Mouse (Mus musculus): ENCODE measurements at regions not wholly inside any gene's neighbourhood (a gene's known extent, or its start where the extent isn't known, plus 50 kb on each side); places are given as distances from the start of the nearest gene placed in this dataset.

GRCm38 (mm10) chr8:92732229-92732628, 58.1 kb downstream of the Irx6 start:
- H3K36me3 ChIP-seq (ENCODE audit: control insufficient read depth, insufficient read depth): no peaks in the 10 kb centered on the region
- H3K27me3 ChIP-seq (ENCODE audit: control insufficient read depth, insufficient read depth, low read depth, low read length): no peaks in the 10 kb centered on the region
- no peaks in the 10 kb centered on the region for H3K4me1 ChIP-seq (ENCODE audit: control insufficient read depth, low read depth, low read length)
- no peaks in the 10 kb centered on the region for H3K9me3 ChIP-seq (replicated peaks; ENCODE audit: control insufficient read depth, low read length)
- no peak overlapping the region for H3K4me2 ChIP-seq (ENCODE audit: low read depth, low read length)
- no peak for ATAC-seq (ENCODE audit: low read depth)
- no peak overlapping the region for H3K27ac ChIP-seq (ENCODE audit: low read length)
- no peak overlapping the region for H3K9ac ChIP-seq (ENCODE audit: low read depth, low read length)
- WGBS (ENCODE audit: insufficient replicate concordance): 65% methylated on average over 9 of the region's 9 CpGs
- no peak overlapping the region for H3K4me3 ChIP-seq (ENCODE audit: low read depth, low read length)

DNA sequence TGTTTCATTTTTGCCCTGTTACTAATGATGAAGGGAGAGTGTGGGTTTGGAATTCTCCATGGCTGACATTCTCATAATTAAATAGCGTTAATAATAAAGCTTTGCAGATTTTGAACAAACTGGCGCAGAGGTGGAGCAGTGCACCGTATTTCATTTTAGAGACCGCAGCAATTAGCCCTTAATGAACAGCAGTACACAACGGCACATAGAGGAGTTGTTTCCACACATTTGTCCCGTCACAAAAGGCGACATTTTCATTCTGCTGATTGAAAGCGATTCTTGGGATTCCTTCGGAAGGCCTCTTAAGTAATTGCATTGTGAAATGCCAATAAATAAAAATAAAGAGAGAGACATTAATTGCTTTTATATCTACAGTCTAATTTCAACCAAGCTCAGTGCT, 61.6 kb downstream of the Irx6 start:
- H3K27ac ChIP-seq (ENCODE audit: low read length): no peak overlapping the region
- ATAC-seq (ENCODE audit: low read depth): no peak
- no peaks in the 10 kb centered on the region for H3K36me3 ChIP-seq (ENCODE audit: control insufficient read depth, insufficient read depth)
- no peaks in the 10 kb centered on the region for H3K4me1 ChIP-seq (ENCODE audit: control insufficient read depth, low read depth, low read length)
- H3K9me3 ChIP-seq (replicated peaks; ENCODE audit: control insufficient read depth, low read length): no peaks in the 10 kb centered on the region
- H3K4me2 ChIP-seq (ENCODE audit: low read depth, low read length): no peak overlapping the region
- no peaks in the 10 kb centered on the region for H3K27me3 ChIP-seq (ENCODE audit: control insufficient read depth, insufficient read depth, low read depth, low read length)
- H3K4me3 ChIP-seq (ENCODE audit: low read depth, low read length): no peak overlapping the region
- H3K9ac ChIP-seq (ENCODE audit: low read depth, low read length): no peak overlapping the region
- 66% methylated on average over 9 of the region's 9 CpGs for WGBS (ENCODE audit: insufficient replicate concordance)

GRCm38 (mm10) chr8:92738080-92738479, 64.0 kb downstream of the Irx6 start:
- Histone ChIP-seq H3K9ac (ENCODE audit: low read depth, low read length) (no peak overlapping the region), H3K27me3 (ENCODE audit: control insufficient read depth, insufficient read depth, low read depth, low read length) (no peaks in the 10 kb centered on the region), H3K4me3 (ENCODE audit: low read depth, low read length) (no peak overlapping the region), H3K27ac (ENCODE audit: low read length) (no peak overlapping the region), H3K9me3 (replicated peaks; ENCODE audit: control insufficient read depth, low read length) (no peaks in the 10 kb centered on the region), H3K36me3 (ENCODE audit: control insufficient read depth, insufficient read depth) (no peaks in the 10 kb centered on the region), H3K4me2 (ENCODE audit: low read depth, low read length) (no peak overlapping the region), H3K4me1 (ENCODE audit: control insufficient read depth, low read depth, low read length) (no peaks in the 10 kb centered on the region)
- no peak for ATAC-seq (ENCODE audit: low read depth)
- 57% methylated on average over 1 of the region's 1 CpGs for WGBS (ENCODE audit: insufficient replicate concordance)

DNA sequence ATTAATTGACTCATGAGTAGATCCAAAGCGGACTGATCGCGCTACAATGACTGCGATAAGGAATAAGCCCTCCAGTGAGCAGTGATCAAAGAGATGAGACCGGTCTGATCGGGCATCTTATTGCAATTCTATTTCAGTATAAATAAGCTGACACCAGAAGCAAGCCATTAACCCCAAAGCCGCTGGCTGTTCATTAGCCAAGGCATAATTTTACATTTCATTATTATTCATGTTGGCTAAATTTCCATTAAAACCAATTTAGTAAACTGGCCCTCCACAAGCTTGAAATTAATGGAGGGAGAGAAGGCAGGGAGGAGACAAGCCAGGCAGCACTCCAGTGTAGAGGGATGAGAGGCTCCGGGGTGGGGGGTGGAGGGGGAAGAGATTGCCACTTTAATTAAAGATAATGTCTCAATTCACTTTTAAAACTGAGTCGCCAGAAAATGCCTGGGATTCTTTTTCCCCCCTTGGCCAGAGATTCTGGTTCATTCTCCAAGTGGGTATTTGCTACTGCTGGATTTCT, 66.3 kb downstream of the Irx6 start:
- Histone ChIP-seq H3K9me3 (replicated peaks; ENCODE audit: control insufficient read depth, low read length) (no peaks in the 10 kb centered on the region), H3K4me2 (ENCODE audit: low read depth, low read length) (no peak overlapping the region), H3K9ac (ENCODE audit: low read depth, low read length) (no peak overlapping the region), H3K27me3 (ENCODE audit: control insufficient read depth, insufficient read depth, low read depth, low read length) (no peaks in the 10 kb centered on the region), H3K36me3 (ENCODE audit: control insufficient read depth, insufficient read depth) (no peaks in the 10 kb centered on the region), H3K4me3 (ENCODE audit: low read depth, low read length) (no peak overlapping the region), H3K27ac (ENCODE audit: low read length) (no peak overlapping the region), H3K4me1 (ENCODE audit: control insufficient read depth, low read depth, low read length) (no peaks in the 10 kb centered on the region)
- no peak for ATAC-seq (ENCODE audit: low read depth)
- 62% methylated on average over 9 of the region's 9 CpGs for whole genome bisulfite sequencing (ENCODE audit: insufficient replicate concordance)

- WGBS (ENCODE audit: insufficient replicate concordance): 53% methylated on average over 3 of the region's 3 CpGs
- no peak overlapping the region for H3K4me2 ChIP-seq (ENCODE audit: low read depth, low read length)
These were observed 67.7 kb downstream of the Irx6 start for GRCm38 (mm10) chr8:92741836-92742235.

GRCm38 (mm10) chr8:92743108-92743507, 69.0 kb downstream of the Irx6 start:
- Histone ChIP-seq H3K9me3 (replicated peaks; ENCODE audit: control insufficient read depth, low read length) (no peaks in the 10 kb centered on the region), H3K36me3 (ENCODE audit: control insufficient read depth, insufficient read depth) (no peaks in the 10 kb centered on the region), H3K4me3 (ENCODE audit: low read depth, low read length) (no peak overlapping the region), H3K27ac (ENCODE audit: low read length) (no peak overlapping the region), H3K4me1 (ENCODE audit: control insufficient read depth, low read depth, low read length) (no peaks in the 10 kb centered on the region), H3K27me3 (ENCODE audit: control insufficient read depth, insufficient read depth, low read depth, low read length) (no peaks in the 10 kb centered on the region), H3K9ac (ENCODE audit: low read depth, low read length) (no peak overlapping the region), H3K4me2 (ENCODE audit: low read depth, low read length) (no peak overlapping the region)
- no peak for ATAC-seq (ENCODE audit: low read depth)
- WGBS (ENCODE audit: insufficient replicate concordance): 69% methylated on average over 12 of the region's 12 CpGs

More at GRCm38 (mm10) chr8:92741836-92742235, 67.7 kb downstream of the Irx6 start:
- no peaks in the 10 kb centered on the region for H3K9me3 ChIP-seq (replicated peaks; ENCODE audit: control insufficient read depth, low read length)
- no peaks in the 10 kb centered on the region for H3K36me3 ChIP-seq (ENCODE audit: control insufficient read depth, insufficient read depth)
- H3K4me1 ChIP-seq (ENCODE audit: control insufficient read depth, low read depth, low read length): no peaks in the 10 kb centered on the region
- no peak overlapping the region for H3K4me3 ChIP-seq (ENCODE audit: low read depth, low read length)
- ATAC-seq (ENCODE audit: low read depth): no peak
- no peak overlapping the region for H3K27ac ChIP-seq (ENCODE audit: low read length)
- no peak overlapping the region for H3K9ac ChIP-seq (ENCODE audit: low read depth, low read length)
- no peaks in the 10 kb centered on the region for H3K27me3 ChIP-seq (ENCODE audit: control insufficient read depth, insufficient read depth, low read depth, low read length)

DNA sequence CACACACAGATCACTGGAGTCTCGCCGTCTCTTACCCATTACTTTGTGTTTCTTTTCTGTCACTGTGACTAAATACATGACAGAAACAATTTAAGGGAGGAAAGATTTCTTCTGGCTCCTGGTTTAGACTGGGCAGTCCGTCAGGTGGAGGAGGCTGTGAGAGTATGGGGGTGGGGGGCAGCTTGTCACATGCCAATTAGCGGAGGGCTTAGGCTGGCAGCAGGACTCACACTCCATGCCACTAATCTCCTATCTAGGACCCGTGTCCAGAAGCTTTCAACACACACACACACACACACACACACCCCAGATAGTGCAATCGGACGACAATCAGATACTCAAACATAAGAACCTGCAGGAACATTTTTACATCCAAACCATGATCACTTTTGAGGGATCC, 73.0 kb downstream of the Irx6 start:
- Histone ChIP-seq H3K4me2 (ENCODE audit: low read depth, low read length) (no peak overlapping the region), H3K9ac (ENCODE audit: low read depth, low read length) (no peak overlapping the region), H3K4me1 (ENCODE audit: control insufficient read depth, low read depth, low read length) (no peaks in the 10 kb centered on the region), H3K9me3 (replicated peaks; ENCODE audit: control insufficient read depth, low read length) (no peaks in the 10 kb centered on the region), H3K27me3 (ENCODE audit: control insufficient read depth, insufficient read depth, low read depth, low read length) (no peaks in the 10 kb centered on the region), H3K36me3 (ENCODE audit: control insufficient read depth, insufficient read depth) (no peaks in the 10 kb centered on the region), H3K4me3 (ENCODE audit: low read depth, low read length) (no peak overlapping the region), H3K27ac (ENCODE audit: low read length) (no peak overlapping the region)
- WGBS (ENCODE audit: insufficient replicate concordance): 64% methylated on average over 7 of the region's 7 CpGs
- ATAC-seq (ENCODE audit: low read depth): no peak

DNA sequence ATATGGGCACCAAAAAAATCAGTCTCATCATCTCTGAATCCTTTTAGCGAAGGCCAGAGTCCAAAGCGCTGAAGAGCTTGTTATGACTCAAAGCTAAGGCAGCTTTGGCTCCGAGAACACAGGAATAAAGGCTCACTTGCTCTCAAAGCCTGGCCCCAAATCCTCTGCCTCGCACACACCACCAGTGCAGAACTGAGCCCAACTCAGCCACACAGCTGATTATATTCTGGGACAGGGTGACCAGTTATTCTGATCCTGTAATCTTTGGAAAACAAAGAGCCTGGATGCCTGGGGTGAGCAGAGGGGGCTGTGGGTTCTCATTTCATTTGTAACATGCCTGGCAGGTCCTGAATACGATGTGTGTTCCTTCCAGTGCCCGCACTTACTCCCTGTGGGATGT, 73.9 kb downstream of the Irx6 start:
- no peaks in the 10 kb centered on the region for H3K4me1 ChIP-seq (ENCODE audit: control insufficient read depth, low read depth, low read length)
- no peak overlapping the region for H3K27ac ChIP-seq (ENCODE audit: low read length)
- no peaks in the 10 kb centered on the region for H3K36me3 ChIP-seq (ENCODE audit: control insufficient read depth, insufficient read depth)
- 65% methylated on average over 6 of the region's 6 CpGs for WGBS (ENCODE audit: insufficient replicate concordance)
- no peak overlapping the region for H3K4me2 ChIP-seq (ENCODE audit: low read depth, low read length)
- H3K27me3 ChIP-seq (ENCODE audit: control insufficient read depth, insufficient read depth, low read depth, low read length): no peaks in the 10 kb centered on the region
- no peak overlapping the region for H3K4me3 ChIP-seq (ENCODE audit: low read depth, low read length)
- no peak for ATAC-seq (ENCODE audit: low read depth)
- H3K9me3 ChIP-seq (replicated peaks; ENCODE audit: control insufficient read depth, low read length): no peaks in the 10 kb centered on the region
- H3K9ac ChIP-seq (ENCODE audit: low read depth, low read length): no peak overlapping the region

- no peaks in the 10 kb centered on the region for H3K36me3 ChIP-seq (ENCODE audit: control insufficient read depth, insufficient read depth)
- H3K27me3 ChIP-seq (ENCODE audit: control insufficient read depth, insufficient read depth, low read depth, low read length): no peaks in the 10 kb centered on the region
- no peak for ATAC-seq (ENCODE audit: low read depth)
- H3K27ac ChIP-seq (ENCODE audit: low read length): no peak overlapping the region
- no peak overlapping the region for H3K4me3 ChIP-seq (ENCODE audit: low read depth, low read length)
- H3K9ac ChIP-seq (ENCODE audit: low read depth, low read length): no peak overlapping the region
- no peaks in the 10 kb centered on the region for H3K9me3 ChIP-seq (replicated peaks; ENCODE audit: control insufficient read depth, low read length)
- WGBS (ENCODE audit: insufficient replicate concordance): 58% methylated on average over 3 of the region's 3 CpGs
- H3K4me2 ChIP-seq (ENCODE audit: low read depth, low read length): no peak overlapping the region
- no peaks in the 10 kb centered on the region for H3K4me1 ChIP-seq (ENCODE audit: control insufficient read depth, low read depth, low read length)
These were observed 67.2 kb upstream of the Mmp2 start for GRCm38 (mm10) chr8:92759848-92760247.
